Mouse (Mus musculus) forebrain, embryonic 14.5 days (tissue): Measurements from ENCODE around the gene Nrbf2. TPM values are rescaled to one million over a fixed set of nuclear protein-coding genes. Genes with fewer than 3 reads are reported as not detected.

Experiments
- ATAC-seq: fragments of 200-750 bp; cut with Nextera tagmentation; 2 replicates; pipeline ENCODE4 v1.8.0; 2017; ENCODE audit warnings: mild to moderate bottlenecking, moderate library complexity
- DNase-seq: peaks from one replicate; pipeline ENCODE4 v3.0.0-alpha.2; 2015; ENCODE audit warnings: low spot score
- H3K27ac ChIP-seq: fragments of 300-500 bp; sonication (generic); 2 replicates; pipeline ENCODE4 v1.5.1; 2014; ENCODE audit warnings: low read depth, mild to moderate bottlenecking, control low read depth, low read length, moderate library complexity
- H3K27me3 ChIP-seq: fragments of 300-500 bp; sonication (generic); replicated peaks from 2 replicates; pipeline ENCODE4 v1.6.1; 2014; ENCODE audit warnings: low read length, control low read depth, mixed read lengths; ENCODE audit not compliant: control insufficient read depth, insufficient read depth
- H3K36me3 ChIP-seq: fragments of 300-500 bp; sonication (generic); 2 replicates; pipeline ENCODE4 v1.6.1; 2014; ENCODE audit warnings: low read length, control low read depth; ENCODE audit not compliant: control insufficient read depth, insufficient read depth
- H3K4me1 ChIP-seq: fragments of 300-500 bp; sonication (generic); 2 replicates; pipeline ENCODE4 v1.6.1; 2014; ENCODE audit warnings: antibody characterized with exemption, low read length, control low read depth; ENCODE audit not compliant: control insufficient read depth, insufficient read depth
- H3K4me2 ChIP-seq: fragments of 300-500 bp; sonication (generic); 2 replicates; pipeline ENCODE4 v1.6.1; 2014; ENCODE audit warnings: mild to moderate bottlenecking, control low read depth, low read length
- H3K4me3 ChIP-seq: fragments of 300-500 bp; sonication (generic); 2 replicates; pipeline ENCODE4 v1.5.1; 2014; ENCODE audit warnings: low read depth, low read length, control low read depth
- H3K9ac ChIP-seq: fragments of 300-500 bp; sonication (generic); 2 replicates; pipeline ENCODE4 v1.6.1; 2014; ENCODE audit warnings: mild to moderate bottlenecking, low read length, control low read depth, moderate library complexity
- H3K9me3 ChIP-seq: fragments of 300-500 bp; sonication (generic); replicated peaks from 2 replicates; pipeline ENCODE4 v1.6.1; 2016; ENCODE audit warnings: low read length, control low read depth, mixed read lengths; ENCODE audit not compliant: control insufficient read depth
- WGBS: fragments of 180-500 bp; shearing (Covaris S2); extraction: QIAGEN DNeasy Blood & Tissue Kit; methylation state at CpG from one replicate; pipeline ENCODE4 v1.1.7; 2014; 5-methylcytosine and 5-hydroxymethylcytosine counted together
- polyA plus RNA-seq: library from polyadenylated mRNA; unstranded; fragments of >200 nt; fragmentation: Nextera tagmentation; extraction: Ambion mirVana; gene quantifications from 2 replicates; pipeline ENCODE4 v1.2.1, GENCODE M21; 2014

The Nrbf2 gene
- polyA plus RNA-seq, 1 experiment from 2014 or later, result 41.7 TPM

- Histone ChIP-seq H3K36me3 (no peaks in the 10 kb centered on the region), H3K9me3 (no peaks in the 10 kb centered on the region), H3K27ac (no peak overlapping the region), H3K4me1 (peaks cover 3% of the 10 kb centered on the region; the same call in 1 of the 2 replicates), H3K9ac (no peak overlapping the region), H3K4me2 (peak overlapping the region; percentile 42), H3K4me3 (peak overlapping the region; percentile 16), H3K27me3 (peaks cover 7% of the 10 kb centered on the region; the same call in 1 of the 2 replicates)
- 2% methylated on average over 19 of the region's 20 CpGs for WGBS
- DNase-seq (peak; percentile 30), ATAC-seq (no peak)
Measured at GRCm38 (mm10) chr10:67317931-67318460, 32.9 kb upstream of the Nrbf2 start.

GRCm38 (mm10) chr10:67314811-67315435 is 29.8 kb upstream of the Nrbf2 start:
- Histone ChIP-seq H3K4me1 (no peaks in the 10 kb centered on the region; the same call in 1 of the 2 replicates), H3K27ac (no peak overlapping the region), H3K4me2 (no peak overlapping the region), H3K9ac (no peak overlapping the region), H3K4me3 (no peak overlapping the region), H3K9me3 (no peaks in the 10 kb centered on the region), H3K36me3 (no peaks in the 10 kb centered on the region), H3K27me3 (peaks cover 7% of the 10 kb centered on the region; the same call in 1 of the 2 replicates)
- ATAC-seq (peak; percentile 56), DNase-seq (peak; percentile 83)
- 11% methylated on average over 12 of the region's 12 CpGs for WGBS

DNA sequence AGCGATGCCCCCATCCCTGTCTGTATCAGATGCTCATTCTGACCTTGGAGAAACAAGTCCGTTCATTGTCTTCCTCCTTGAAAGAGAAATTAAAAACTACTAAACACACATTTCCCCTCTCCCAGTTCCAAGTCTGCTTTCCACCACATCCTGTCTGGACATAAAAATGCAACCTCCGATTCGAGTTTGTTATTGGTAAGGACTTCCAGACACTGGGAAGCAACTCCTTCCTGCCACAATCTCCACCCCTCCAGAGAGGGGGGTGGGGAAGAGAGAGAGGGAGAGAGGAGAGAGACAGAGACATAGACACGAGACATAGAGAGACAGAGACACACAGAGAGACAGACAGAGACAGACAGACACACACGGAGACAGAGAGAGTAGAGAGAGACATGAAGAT is 27.4 kb upstream of the Nrbf2 start:
- H3K9ac ChIP-seq, result no peak overlapping the region
- H3K9me3 ChIP-seq, result no peaks in the 10 kb centered on the region
- no peaks in the 10 kb centered on the region for H3K36me3 ChIP-seq
- H3K4me2 ChIP-seq, result no peak overlapping the region
- no peaks in the 10 kb centered on the region for H3K4me1 ChIP-seq
- ATAC-seq (no peak), DNase-seq (no peak)
- 73% methylated on average over 6 of the region's 6 CpGs for WGBS
- no peak overlapping the region for H3K27ac ChIP-seq
- H3K4me3 ChIP-seq, result no peak overlapping the region
- H3K27me3 ChIP-seq, result no peaks in the 10 kb centered on the region

GRCm38 (mm10) chr10:67311277-67311959 is 26.3 kb upstream of the Nrbf2 start:
- Histone ChIP-seq H3K4me3 (no peak overlapping the region), H3K27me3 (no peaks in the 10 kb centered on the region), H3K4me1 (no peaks in the 10 kb centered on the region), H3K36me3 (no peaks in the 10 kb centered on the region), H3K27ac (no peak overlapping the region), H3K9me3 (no peaks in the 10 kb centered on the region), H3K4me2 (no peak overlapping the region), H3K9ac (no peak overlapping the region)
- DNase-seq (peak; percentile 83), ATAC-seq (peak; percentile 77)
- WGBS, result 36% methylated on average over 9 of the region's 9 CpGs

- Histone ChIP-seq H3K9me3 (no peaks in the 10 kb centered on the region), H3K4me3 (no peak overlapping the region), H3K4me1 (no peaks in the 10 kb centered on the region), H3K27ac (no peak overlapping the region), H3K27me3 (no peaks in the 10 kb centered on the region), H3K9ac (no peak overlapping the region), H3K36me3 (no peaks in the 10 kb centered on the region), H3K4me2 (no peak overlapping the region)
- no peak for ATAC-seq
- 82% methylated on average over 7 of the region's 7 CpGs for WGBS
- DNase-seq, result no peak
Measured at GRCm38 (mm10) chr10:67309483-67310138, 24.5 kb upstream of the Nrbf2 start.

DNA sequence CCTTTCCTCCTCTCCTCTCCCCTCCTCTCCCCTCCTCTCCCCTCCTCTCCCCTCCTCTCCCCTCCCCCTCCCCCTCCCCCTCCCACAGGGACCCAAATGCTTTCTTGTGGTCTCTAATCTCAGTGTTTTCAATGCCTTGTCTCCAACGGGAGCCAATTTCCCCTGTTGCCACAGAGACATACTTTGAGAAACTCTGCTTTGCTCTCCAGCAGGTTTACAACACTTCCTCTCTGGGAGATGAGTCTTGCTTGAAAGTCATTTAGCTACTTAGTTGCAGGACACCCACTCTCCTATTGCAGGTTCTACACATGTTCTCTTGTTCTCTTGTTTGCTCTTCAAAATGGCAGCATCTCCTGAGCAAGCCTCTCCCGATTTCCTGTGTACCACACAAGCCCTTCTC is 17.2 kb upstream of the Nrbf2 start:
- no peak overlapping the region for H3K4me2 ChIP-seq
- no peaks in the 10 kb centered on the region for H3K36me3 ChIP-seq
- no peak for ATAC-seq
- DNase-seq, result no peak
- H3K9ac ChIP-seq, result no peak overlapping the region
- no peaks in the 10 kb centered on the region for H3K4me1 ChIP-seq
- no peak overlapping the region for H3K4me3 ChIP-seq
- H3K27me3 ChIP-seq, result no peaks in the 10 kb centered on the region
- H3K9me3 ChIP-seq, result no peaks in the 10 kb centered on the region
- H3K27ac ChIP-seq, result no peak overlapping the region
- 80% methylated on average over 2 of the region's 2 CpGs for WGBS

- no peaks in the 10 kb centered on the region for H3K36me3 ChIP-seq
- H3K4me2 ChIP-seq, result no peak overlapping the region
- no peak overlapping the region for H3K27ac ChIP-seq
- DNase-seq (no peak), ATAC-seq (no peak)
- H3K9ac ChIP-seq, result no peak overlapping the region
- no peaks in the 10 kb centered on the region for H3K27me3 ChIP-seq
- no peaks in the 10 kb centered on the region for H3K4me1 ChIP-seq
- no peak overlapping the region for H3K4me3 ChIP-seq
- H3K9me3 ChIP-seq, result no peaks in the 10 kb centered on the region
- 94% methylated on average over 6 of the region's 6 CpGs for WGBS
Measured at GRCm38 (mm10) chr10:67301046-67301445, 15.9 kb upstream of the Nrbf2 start.

- ATAC-seq (no peak), DNase-seq (no peak)
- Histone ChIP-seq H3K4me3 (no peak overlapping the region), H3K27ac (no peak overlapping the region), H3K9me3 (no peaks in the 10 kb centered on the region), H3K36me3 (no peaks in the 10 kb centered on the region), H3K9ac (no peak overlapping the region), H3K4me2 (no peak overlapping the region), H3K4me1 (no peaks in the 10 kb centered on the region), H3K27me3 (no peaks in the 10 kb centered on the region)
- 83% methylated on average over 4 of the region's 4 CpGs for WGBS
Measured at GRCm38 (mm10) chr10:67299285-67299684, 14.2 kb upstream of the Nrbf2 start.

DNA sequence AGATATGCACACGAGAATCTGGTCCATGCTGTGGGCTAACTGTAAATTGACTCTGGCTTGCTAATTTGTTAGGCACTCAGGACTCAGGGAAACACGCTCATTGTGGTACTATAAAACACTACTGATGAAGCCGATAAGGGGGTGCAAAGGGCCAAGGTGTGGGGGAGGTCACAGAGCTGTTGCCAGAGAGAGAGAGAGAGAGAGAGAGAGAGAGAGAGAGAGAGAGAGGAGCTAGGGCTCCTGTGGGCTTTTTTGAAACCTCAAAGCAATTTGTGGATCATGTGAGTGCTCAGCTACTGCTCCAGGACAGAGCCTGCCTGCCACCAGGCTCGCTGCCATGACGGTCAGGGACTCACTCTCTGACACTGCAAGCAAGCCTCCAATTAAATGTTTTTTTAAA is 13.8 kb upstream of the Nrbf2 start:
- 73% methylated on average over 5 of the region's 5 CpGs for WGBS

More for the DNA sequence above, 13.8 kb upstream of the Nrbf2 start:
- no peak for ATAC-seq
- Histone ChIP-seq H3K4me3 (no peak overlapping the region), H3K4me2 (no peak overlapping the region), H3K36me3 (no peaks in the 10 kb centered on the region), H3K27me3 (no peaks in the 10 kb centered on the region), H3K27ac (no peak overlapping the region), H3K9me3 (no peaks in the 10 kb centered on the region), H3K9ac (no peak overlapping the region), H3K4me1 (no peaks in the 10 kb centered on the region)
- DNase-seq, result no peak
